Mouse (Mus musculus) hindbrain, embryonic 10.5 days (tissue): ENCODE results near the gene Rhot2. TPM values are rescaled to one million over a fixed set of nuclear protein-coding genes. Genes with fewer than 3 reads are reported as not detected.

Source experiments
- DNase-seq: peaks from one replicate; pipeline ENCODE4 v3.0.0-alpha.2; 2017; ENCODE audit warnings: low spot score
- H3K27ac ChIP-seq: fragments of 300-500 bp; sonication (generic); 2 replicates; pipeline ENCODE4 v1.5.1; 2016; ENCODE audit warnings: mild to moderate bottlenecking, moderate library complexity
- H3K27me3 ChIP-seq: fragments of 300-500 bp; sonication (generic); 2 replicates; pipeline ENCODE4 v1.6.1; 2016; ENCODE audit warnings: mild to moderate bottlenecking; ENCODE audit not compliant: poor library complexity, insufficient read depth, severe bottlenecking
- H3K36me3 ChIP-seq: fragments of 300-500 bp; sonication (generic); 2 replicates; pipeline ENCODE4 v1.6.1; 2016; ENCODE audit warnings: mild to moderate bottlenecking, moderate library complexity
- H3K4me1 ChIP-seq: fragments of 300-500 bp; sonication (generic); replicated peaks from 2 replicates; pipeline ENCODE4 v1.6.1; 2016; ENCODE audit warnings: mild to moderate bottlenecking
- H3K4me3 ChIP-seq: fragments of 300-500 bp; sonication (generic); 2 replicates; pipeline ENCODE4 v1.5.1; 2016; ENCODE audit warnings: mild to moderate bottlenecking, moderate library complexity
- H3K9me3 ChIP-seq: fragments of 300-500 bp; sonication (generic); 2 replicates; pipeline ENCODE4 v1.6.1; 2016; ENCODE audit warnings: mild to moderate bottlenecking, moderate library complexity
- WGBS: fragments of 180-500 bp; shearing (Covaris S2); methylation state at CpG from one replicate; pipeline ENCODE4 v1.1.7; 2016; 5-methylcytosine and 5-hydroxymethylcytosine counted together
- polyA plus RNA-seq: library from polyadenylated mRNA; unstranded; fragments of >200 nt; fragmentation: Nextera tagmentation; extraction: Ambion mirVana; gene quantifications from 2 replicates; pipeline ENCODE4 v1.2.1, GENCODE M21; 2016

Gene Rhot2
- polyA plus RNA-seq, 1 experiment from 2014 or later: 18.8 TPM

- 91% methylated on average over 6 of the region's 6 CpGs for WGBS
Measured at GRCm38 (mm10) chr17:25860229-25860628, 15.6 kb upstream of the Rhot2 start.

GRCm38 (mm10) chr17:25843636-25844395 lies 835 bp downstream of the Rhot2 start:
- DNase-seq: no peak
- no peaks in the 10 kb centered on the region for H3K9me3 ChIP-seq
- WGBS: 4% methylated on average over 38 of the region's 38 CpGs
- peak overlapping the region; percentile 95 for H3K27ac ChIP-seq
- H3K4me1 ChIP-seq: peaks cover 38% of the 10 kb centered on the region
- peak overlapping the region; percentile 86 for H3K4me3 ChIP-seq
- H3K27me3 ChIP-seq: no peaks in the 10 kb centered on the region
- peaks cover 85% of the 10 kb centered on the region for H3K36me3 ChIP-seq

More at GRCm38 (mm10) chr17:25860229-25860628, 15.6 kb upstream of the Rhot2 start:
- DNase-seq: no peak
- H3K9me3 ChIP-seq: no peaks in the 10 kb centered on the region
- H3K27me3 ChIP-seq: no peaks in the 10 kb centered on the region
- peak overlapping the region; percentile 82 for H3K4me3 ChIP-seq
- peaks cover 34% of the 10 kb centered on the region for H3K4me1 ChIP-seq
- peaks cover 29% of the 10 kb centered on the region for H3K36me3 ChIP-seq
- peak overlapping the region; percentile 96 for H3K27ac ChIP-seq

- H3K27me3 ChIP-seq: no peaks in the 10 kb centered on the region
- no peak overlapping the region for H3K27ac ChIP-seq
- WGBS: 90% methylated on average over 4 of the region's 4 CpGs
- H3K4me1 ChIP-seq: peaks cover 44% of the 10 kb centered on the region
- peak overlapping the region; percentile 86 for H3K4me3 ChIP-seq
- DNase-seq: no peak
- H3K9me3 ChIP-seq: no peaks in the 10 kb centered on the region
- peaks cover 85% of the 10 kb centered on the region for H3K36me3 ChIP-seq
Measured at GRCm38 (mm10) chr17:25843122-25843521, 1.5 kb downstream of the Rhot2 start.

- no peaks in the 10 kb centered on the region for H3K9me3 ChIP-seq
- no peak for DNase-seq
- no peaks in the 10 kb centered on the region for H3K27me3 ChIP-seq
- 86% methylated on average over 3 of the region's 3 CpGs for WGBS
- peaks cover 50% of the 10 kb centered on the region for H3K4me1 ChIP-seq
- H3K27ac ChIP-seq: no peak overlapping the region
- peak overlapping the region; percentile 9; the same call in 1 of the 2 replicates for H3K4me3 ChIP-seq
- peaks cover 84% of the 10 kb centered on the region for H3K36me3 ChIP-seq
Measured at GRCm38 (mm10) chr17:25842509-25842908, 2.1 kb downstream of the Rhot2 start.

- Histone ChIP-seq H3K27me3 (no peaks in the 10 kb centered on the region), H3K27ac (no peak within 1 kb of the TSS), H3K4me1 (peaks cover 62% of the 10 kb centered on the region), H3K9me3 (no peaks in the 10 kb centered on the region), H3K4me3 (peak within 1 kb of the TSS; percentile 9; the same call in 1 of the 2 replicates), H3K36me3 (peaks cover 71% of the 10 kb centered on the region)
- DNase-seq: no peak
- WGBS: 93% methylated on average over 22 of the region's 22 CpGs
Measured at GRCm38 (mm10) chr17:25841117-25841880, 3.4 kb downstream of the Rhot2 start, which contains the start of gene Gm20683. TSS of gene Gm20683 (minus strand) at chr17:25841763.

GRCm38 (mm10) chr17:25840519-25840918 lies 4.1 kb downstream of the Rhot2 start:
- DNase-seq: no peak
- Histone ChIP-seq H3K36me3 (peaks cover 71% of the 10 kb centered on the region), H3K4me3 (no peak overlapping the region), H3K27me3 (no peaks in the 10 kb centered on the region), H3K4me1 (peaks cover 70% of the 10 kb centered on the region), H3K9me3 (no peaks in the 10 kb centered on the region), H3K27ac (no peak overlapping the region)
- 95% methylated on average over 6 of the region's 6 CpGs for WGBS

- 0 out of 2 replicates have a peak overlapping the region, but pooled peaks have one; percentile 7 for H3K4me3 ChIP-seq
- DNase-seq: no peak
- no peak overlapping the region for H3K27ac ChIP-seq
- H3K9me3 ChIP-seq: no peaks in the 10 kb centered on the region
- 90% methylated on average over 14 of the region's 14 CpGs for WGBS
- no peaks in the 10 kb centered on the region for H3K27me3 ChIP-seq
- H3K4me1 ChIP-seq: peaks cover 73% of the 10 kb centered on the region
- H3K36me3 ChIP-seq: peaks cover 72% of the 10 kb centered on the region
Measured at GRCm38 (mm10) chr17:25839455-25840235, 5.0 kb downstream of the Rhot2 start.

- H3K36me3 ChIP-seq: peaks cover 75% of the 10 kb centered on the region
- H3K27ac ChIP-seq: no peak overlapping the region
- H3K9me3 ChIP-seq: no peaks in the 10 kb centered on the region
- peaks cover 74% of the 10 kb centered on the region for H3K4me1 ChIP-seq
- 92% methylated on average over 4 of the region's 4 CpGs for WGBS
- H3K4me3 ChIP-seq: no peak overlapping the region
- H3K27me3 ChIP-seq: no peaks in the 10 kb centered on the region
- DNase-seq: no peak
Measured at GRCm38 (mm10) chr17:25838904-25839303, 5.7 kb downstream of the Rhot2 start.

- H3K27ac ChIP-seq: peak overlapping the region; percentile 84
- H3K36me3 ChIP-seq: peaks cover 67% of the 10 kb centered on the region
- H3K9me3 ChIP-seq: no peaks in the 10 kb centered on the region
- 38% methylated on average over 3 of the region's 3 CpGs for WGBS
- peaks cover 69% of the 10 kb centered on the region for H3K4me1 ChIP-seq
- H3K4me3 ChIP-seq: peak overlapping the region; percentile 52
- no peaks in the 10 kb centered on the region for H3K27me3 ChIP-seq
- peak; percentile 20 for DNase-seq
Measured at GRCm38 (mm10) chr17:25837533-25837932, 7.1 kb downstream of the Rhot2 start.

GRCm38 (mm10) chr17:25837076-25837410 lies 7.6 kb downstream of the Rhot2 start, which contains the start of gene Rhbdl1:
TSS of gene Rhbdl1 (minus strand) at chr17:25837295.
- Histone ChIP-seq H3K36me3 (peaks cover 63% of the 10 kb centered on the region), H3K4me1 (peaks cover 67% of the 10 kb centered on the region), H3K4me3 (peak within 1 kb of the TSS; percentile 52), H3K27ac (peak within 1 kb of the TSS; percentile 84), H3K27me3 (no peaks in the 10 kb centered on the region), H3K9me3 (no peaks in the 10 kb centered on the region)
- WGBS: 2% methylated on average over 29 of the region's 29 CpGs
- peak; percentile 70 for DNase-seq

- Histone ChIP-seq H3K4me3 (peak overlapping the region; percentile 52), H3K4me1 (peaks cover 71% of the 10 kb centered on the region), H3K9me3 (no peaks in the 10 kb centered on the region), H3K36me3 (peaks cover 63% of the 10 kb centered on the region), H3K27me3 (no peaks in the 10 kb centered on the region), H3K27ac (peak overlapping the region; percentile 84)
- DNase-seq: no peak
- WGBS: 25% methylated on average over 23 of the region's 23 CpGs
Measured at GRCm38 (mm10) chr17:25836397-25837075, 8.1 kb downstream of the Rhot2 start.

GRCm38 (mm10) chr17:25835816-25836215 lies 8.8 kb downstream of the Rhot2 start:
- Histone ChIP-seq H3K27me3 (no peaks in the 10 kb centered on the region), H3K27ac (no peak overlapping the region), H3K4me1 (peaks cover 78% of the 10 kb centered on the region), H3K4me3 (peak overlapping the region; percentile 73), H3K36me3 (peaks cover 63% of the 10 kb centered on the region), H3K9me3 (no peaks in the 10 kb centered on the region)
- 95% methylated on average over 16 of the region's 16 CpGs for WGBS
- no peak for DNase-seq
